Mouse (Mus musculus): ENCODE data around the gene Lrrtm1. TPM values are rescaled to one million over a fixed set of nuclear protein-coding genes. Genes with fewer than 3 reads are reported as not detected.

Gene Lrrtm1
- not detected in 2 replicates for polyA plus RNA-seq (2011; ENCODE audit: insufficient read depth, insufficient read length, low replicate concordance, missing spikeins)

DNA sequence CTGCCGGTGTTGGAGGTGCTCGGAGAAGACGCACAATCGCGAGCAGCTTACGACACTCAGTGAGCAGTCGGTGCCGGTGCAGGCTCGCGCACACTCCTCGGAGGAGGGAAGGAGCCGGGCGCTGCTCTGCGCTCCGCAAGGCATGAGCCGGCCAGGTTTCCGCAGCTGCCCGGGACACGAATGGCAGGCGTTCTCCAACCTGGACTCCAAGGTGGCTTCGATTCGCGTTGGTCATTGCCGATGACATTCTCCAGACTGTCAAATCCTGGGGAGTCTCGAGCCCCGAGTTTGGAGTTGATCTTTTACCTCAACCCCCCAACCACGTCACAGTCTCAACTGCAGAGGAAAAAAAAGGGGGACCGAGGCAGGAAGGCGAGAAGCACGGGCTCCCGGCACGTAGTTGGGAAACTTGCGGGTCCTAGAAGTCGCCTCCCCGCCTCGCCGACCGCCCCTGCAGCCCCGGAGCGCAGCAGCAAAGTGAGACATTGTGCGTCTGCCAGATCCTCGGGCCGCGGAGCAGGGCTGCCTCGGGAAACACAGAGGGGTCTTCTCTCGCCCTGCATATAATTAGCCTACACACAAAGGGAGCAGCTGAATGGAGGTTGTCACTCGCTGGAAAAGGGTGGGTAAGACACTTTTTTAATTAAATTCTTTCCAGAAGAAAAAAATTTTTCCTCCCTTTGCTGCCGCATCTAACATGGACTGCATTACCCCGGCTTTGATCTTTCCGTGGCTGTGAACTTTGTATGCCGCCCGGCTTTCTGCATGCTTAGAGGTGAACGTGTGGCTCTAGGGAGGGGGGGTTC, at the start of gene Lrrtm1:
TSS of gene Lrrtm1 (plus strand) at position 89 of the 806 bp plus-strand sequence.
- 2% methylated on average over 53 of the region's 53 CpGs for WGBS
- Histone ChIP-seq H3K27ac (ENCODE audit: control insufficient read depth, insufficient read depth, low read depth, low read length, poor library complexity) (no peak within 1 kb of the TSS), H3K4me1 (ENCODE audit: control insufficient read depth, insufficient read depth, low read length) (no peaks in the 10 kb centered on the region), H3K4me3 (replicated peaks; ENCODE audit: control insufficient read depth, low read depth, low read length) (no peak within 1 kb of the TSS)
- TF ChIP-seq POLR2A (IDR thresholded peaks at IDR 0.05; ENCODE audit: borderline replicate concordance, control insufficient read depth, low read depth, low read length) (no peak), CTCF (IDR thresholded peaks at IDR 0.05; ENCODE audit: control insufficient read depth, insufficient read depth, low read length) (no peak)

DNA sequence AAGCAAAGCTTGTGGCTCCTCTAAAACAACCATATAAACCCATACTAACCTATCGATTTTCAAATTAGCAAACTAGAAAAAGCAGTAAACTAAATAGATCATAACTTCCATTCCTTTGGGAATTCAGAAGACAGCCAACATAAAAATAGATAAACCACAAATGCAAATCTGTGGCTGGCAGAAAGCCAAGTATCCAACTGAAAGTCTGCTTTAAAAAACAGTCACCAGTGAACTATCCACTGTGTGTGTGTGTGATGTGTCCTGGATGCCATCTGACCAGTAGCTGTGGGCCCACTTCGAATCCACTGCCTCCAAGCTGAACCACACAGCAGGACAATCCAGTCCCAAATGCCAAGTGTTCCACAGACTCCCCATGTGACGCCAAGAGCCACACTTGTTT, 45.8 kb upstream of the Lrrtm1 start:
- H3K4me3 ChIP-seq (replicated peaks; ENCODE audit: control insufficient read depth, low read depth, low read length) = no peak overlapping the region
- H3K27ac ChIP-seq (ENCODE audit: control insufficient read depth, insufficient read depth, low read depth, low read length, poor library complexity) = no peak overlapping the region
- WGBS = 70% methylated on average over 3 of the region's 3 CpGs
- TF ChIP-seq POLR2A (IDR thresholded peaks at IDR 0.05; ENCODE audit: borderline replicate concordance, control insufficient read depth, low read depth, low read length) (no peak), CTCF (IDR thresholded peaks at IDR 0.05; ENCODE audit: control insufficient read depth, insufficient read depth, low read length) (no peak)
- H3K4me1 ChIP-seq (ENCODE audit: control insufficient read depth, insufficient read depth, low read length) = no peaks in the 10 kb centered on the region

DNA sequence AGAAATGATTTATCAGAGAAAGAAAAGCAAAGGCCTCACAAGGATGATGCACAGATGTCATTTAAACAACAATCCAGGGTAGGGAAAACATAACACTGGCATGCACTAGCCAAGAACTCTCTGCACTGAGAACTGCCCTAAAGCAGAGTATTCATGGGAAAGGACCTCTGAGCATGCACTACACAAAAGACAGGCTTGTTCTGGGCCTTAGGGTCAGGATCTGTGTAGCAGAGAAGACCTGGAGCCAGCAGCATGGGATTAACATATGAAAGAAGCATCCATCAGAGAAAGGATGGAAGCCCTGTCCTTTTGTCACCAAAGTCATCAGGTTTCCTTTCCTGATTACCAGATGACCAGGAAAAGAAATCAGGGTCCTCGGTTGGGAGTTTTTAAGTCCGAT, 43.1 kb upstream of the Lrrtm1 start:
- Histone ChIP-seq H3K4me1 (ENCODE audit: control insufficient read depth, insufficient read depth, low read length) (no peaks in the 10 kb centered on the region), H3K4me3 (replicated peaks; ENCODE audit: control insufficient read depth, low read depth, low read length) (no peak overlapping the region), H3K27ac (ENCODE audit: control insufficient read depth, insufficient read depth, low read depth, low read length, poor library complexity) (no peak overlapping the region)
- 72% methylated on average over 2 of the region's 2 CpGs for WGBS
- no peak for TF ChIP-seq POLR2A (IDR thresholded peaks at IDR 0.05; ENCODE audit: borderline replicate concordance, control insufficient read depth, low read depth, low read length)

DNA sequence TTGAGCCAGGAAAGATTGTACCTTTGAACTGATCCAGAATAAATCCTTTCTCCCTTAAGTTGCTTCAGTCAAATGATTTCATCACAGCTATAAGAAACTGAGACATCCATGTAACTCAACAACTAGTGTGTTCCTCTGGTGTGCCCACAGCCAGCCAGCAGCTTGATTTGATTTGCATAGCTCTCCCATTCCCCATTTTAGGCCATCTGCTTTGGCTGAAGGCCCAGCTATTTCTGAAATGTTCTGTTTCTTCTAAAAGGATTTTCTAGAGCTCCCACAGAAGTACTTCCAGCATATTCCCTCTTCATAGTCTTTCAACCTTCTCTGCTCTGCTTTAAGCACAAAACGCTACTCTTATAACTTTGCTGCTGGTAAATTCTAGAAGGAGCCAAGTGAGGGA, 33.3 kb upstream of the Lrrtm1 start:
- Histone ChIP-seq H3K4me3 (replicated peaks; ENCODE audit: control insufficient read depth, low read depth, low read length) (no peak overlapping the region), H3K27ac (ENCODE audit: control insufficient read depth, insufficient read depth, low read depth, low read length, poor library complexity) (no peak overlapping the region), H3K4me1 (ENCODE audit: control insufficient read depth, insufficient read depth, low read length) (no peaks in the 10 kb centered on the region)
- TF ChIP-seq CTCF (IDR thresholded peaks at IDR 0.05; ENCODE audit: control insufficient read depth, insufficient read depth, low read length) (no peak), POLR2A (IDR thresholded peaks at IDR 0.05; ENCODE audit: borderline replicate concordance, control insufficient read depth, low read depth, low read length) (no peak)
- 81% methylated on average over 1 of the region's 1 CpGs for WGBS

DNA sequence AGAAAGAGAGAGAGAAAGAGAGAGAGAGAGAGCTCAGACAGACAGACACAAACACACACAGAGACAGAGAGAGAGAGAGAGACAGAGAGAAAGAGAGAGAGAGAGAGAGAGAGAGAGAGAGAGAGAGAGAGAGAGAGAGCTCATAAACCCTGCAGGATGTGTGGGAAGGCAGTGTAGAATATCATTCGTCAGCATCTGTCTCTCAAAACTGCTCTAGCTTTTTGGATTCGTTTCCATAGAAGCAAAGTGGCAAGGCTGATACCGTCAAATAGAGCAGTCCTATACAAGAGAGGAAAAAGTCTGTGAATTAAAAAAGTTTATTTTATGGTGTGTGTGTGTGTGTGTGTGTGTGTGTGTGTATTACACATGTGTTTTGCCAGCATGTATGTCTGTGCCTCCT, 32.6 kb upstream of the Lrrtm1 start:
- 67% methylated on average over 3 of the region's 3 CpGs for WGBS
- TF ChIP-seq CTCF (IDR thresholded peaks at IDR 0.05; ENCODE audit: control insufficient read depth, insufficient read depth, low read length) (no peak), POLR2A (IDR thresholded peaks at IDR 0.05; ENCODE audit: borderline replicate concordance, control insufficient read depth, low read depth, low read length) (no peak)
- no peak overlapping the region for H3K4me3 ChIP-seq (replicated peaks; ENCODE audit: control insufficient read depth, low read depth, low read length)

DNA sequence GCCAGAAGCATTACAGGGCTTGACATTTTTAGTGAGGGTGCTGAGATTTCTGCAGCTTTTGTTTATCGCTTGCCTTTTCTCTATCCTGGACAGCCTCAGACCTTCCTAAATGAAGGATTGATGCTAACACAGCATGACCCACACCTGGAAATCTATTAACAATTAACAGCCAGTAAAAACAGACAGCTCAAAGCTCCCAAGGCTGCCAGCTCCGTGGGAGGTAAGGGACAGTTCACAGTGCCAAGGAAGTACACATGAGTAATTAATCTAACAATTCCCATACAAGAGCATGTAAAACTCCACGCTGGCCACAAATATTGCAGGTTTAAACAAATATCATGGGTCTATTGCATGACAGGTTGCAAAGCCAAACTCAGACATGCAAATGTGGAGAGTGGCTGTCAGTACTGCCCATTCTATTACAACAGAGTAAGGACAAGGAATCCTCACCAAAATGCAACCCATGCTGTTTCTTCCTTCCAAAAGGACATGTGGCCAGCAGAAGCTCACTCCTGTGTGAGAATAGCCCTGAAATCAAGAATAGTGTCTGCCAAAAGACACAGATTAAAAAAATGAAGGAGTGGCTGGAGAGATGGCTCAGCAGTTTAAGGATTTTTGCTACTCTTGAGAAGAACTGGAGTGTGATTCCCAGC, 28.6 kb upstream of the Lrrtm1 start:
- WGBS = 26% methylated on average over 3 of the region's 3 CpGs
- no peaks in the 10 kb centered on the region for H3K4me1 ChIP-seq (ENCODE audit: control insufficient read depth, insufficient read depth, low read length)
- TF ChIP-seq CTCF (IDR thresholded peaks at IDR 0.05; ENCODE audit: control insufficient read depth, insufficient read depth, low read length) (no peak), POLR2A (IDR thresholded peaks at IDR 0.05; ENCODE audit: borderline replicate concordance, control insufficient read depth, low read depth, low read length) (no peak)
- H3K4me3 ChIP-seq (replicated peaks; ENCODE audit: control insufficient read depth, low read depth, low read length) = no peak overlapping the region
- H3K27ac ChIP-seq (ENCODE audit: control insufficient read depth, insufficient read depth, low read depth, low read length, poor library complexity) = no peak overlapping the region

More for the DNA sequence above, 32.6 kb upstream of the Lrrtm1 start:
- Histone ChIP-seq H3K27ac (ENCODE audit: control insufficient read depth, insufficient read depth, low read depth, low read length, poor library complexity) (no peak overlapping the region), H3K4me1 (ENCODE audit: control insufficient read depth, insufficient read depth, low read length) (no peaks in the 10 kb centered on the region)

DNA sequence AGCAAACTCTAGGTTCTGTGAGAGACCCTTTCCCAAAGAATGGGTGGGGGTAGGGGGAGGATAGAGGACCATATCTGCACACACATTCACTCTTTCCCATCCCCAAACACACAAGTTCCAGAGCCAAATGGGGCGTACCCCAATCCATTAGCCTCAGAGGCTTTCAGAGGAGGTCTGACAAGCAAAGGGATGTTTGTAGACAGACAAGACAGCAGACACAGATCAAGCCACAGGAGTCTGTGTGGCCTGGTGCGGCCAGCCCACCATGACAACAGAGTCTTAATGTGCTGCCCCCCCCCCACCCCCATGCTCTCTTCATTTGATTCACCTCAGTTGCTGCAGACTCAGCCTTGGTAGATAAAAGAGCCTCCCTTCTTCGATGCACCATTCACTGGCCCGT, 27.2 kb upstream of the Lrrtm1 start:
- Histone ChIP-seq H3K4me3 (replicated peaks; ENCODE audit: control insufficient read depth, low read depth, low read length) (no peak overlapping the region), H3K4me1 (ENCODE audit: control insufficient read depth, insufficient read depth, low read length) (no peaks in the 10 kb centered on the region), H3K27ac (ENCODE audit: control insufficient read depth, insufficient read depth, low read depth, low read length, poor library complexity) (no peak overlapping the region)
- 73% methylated on average over 4 of the region's 4 CpGs for WGBS
- TF ChIP-seq POLR2A (IDR thresholded peaks at IDR 0.05; ENCODE audit: borderline replicate concordance, control insufficient read depth, low read depth, low read length) (no peak), CTCF (IDR thresholded peaks at IDR 0.05; ENCODE audit: control insufficient read depth, insufficient read depth, low read length) (no peak)

DNA sequence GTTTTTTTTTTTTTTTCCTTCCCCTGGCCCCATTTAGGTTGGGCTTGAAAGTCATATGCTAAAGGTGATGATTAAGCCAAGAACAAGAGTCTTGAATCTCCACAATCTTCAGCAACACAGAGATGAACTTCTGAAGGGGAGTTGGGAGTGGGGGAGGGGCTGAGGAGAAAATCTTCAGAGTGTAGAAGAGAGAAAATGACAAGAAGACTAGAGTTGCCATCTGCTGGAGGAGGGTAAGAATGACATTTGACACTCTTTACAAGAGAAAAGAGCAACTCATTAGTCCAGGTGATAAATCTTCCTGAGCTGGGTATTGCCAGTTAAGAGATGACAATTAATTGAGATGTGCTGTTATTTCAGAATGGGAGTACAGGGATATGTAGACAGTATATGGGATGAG, 23.6 kb upstream of the Lrrtm1 start:
- Histone ChIP-seq H3K27ac (ENCODE audit: control insufficient read depth, insufficient read depth, low read depth, low read length, poor library complexity) (no peak overlapping the region), H3K4me1 (ENCODE audit: control insufficient read depth, insufficient read depth, low read length) (no peaks in the 10 kb centered on the region), H3K4me3 (replicated peaks; ENCODE audit: control insufficient read depth, low read depth, low read length) (no peak overlapping the region)
- TF ChIP-seq CTCF (IDR thresholded peaks at IDR 0.05; ENCODE audit: control insufficient read depth, insufficient read depth, low read length) (no peak), POLR2A (IDR thresholded peaks at IDR 0.05; ENCODE audit: borderline replicate concordance, control insufficient read depth, low read depth, low read length) (no peak)

Data from bone marrow, adult 2 months (tissue).